Mouse (Mus musculus) lung, postnatal 0 days (tissue): Measurements from ENCODE around the gene Dip2b. TPM values are rescaled to one million over a fixed set of nuclear protein-coding genes. Genes with fewer than 3 reads are reported as not detected.

Experiments used
- ATAC-seq: fragments of 200-750 bp; cut with Nextera tagmentation; 2 replicates; pipeline ENCODE4 v1.8.0; 2017; ENCODE audit warnings: moderate library complexity
- DNase-seq: peaks from one replicate; pipeline ENCODE4 v3.0.0-alpha.2; 2016; ENCODE audit warnings: low spot score
- H3K27ac ChIP-seq: fragments of 300-500 bp; sonication (generic); 2 replicates; pipeline ENCODE4 v1.5.1; 2014; ENCODE audit warnings: antibody characterized with exemption, mild to moderate bottlenecking, low read length, mixed read lengths
- H3K27me3 ChIP-seq: fragments of 300-500 bp; sonication (generic); replicated peaks from 2 replicates; pipeline ENCODE4 v1.6.1; 2014; ENCODE audit warnings: low read length, mixed read lengths; ENCODE audit not compliant: insufficient read depth
- H3K36me3 ChIP-seq: fragments of 300-500 bp; sonication (generic); 2 replicates; pipeline ENCODE4 v1.6.1; 2014; ENCODE audit warnings: low read length, mixed read lengths; ENCODE audit not compliant: insufficient read depth
- H3K4me1 ChIP-seq: fragments of 300-500 bp; sonication (generic); 2 replicates; pipeline ENCODE4 v1.6.1; 2014; ENCODE audit warnings: antibody characterized with exemption, low read depth, low read length, mixed read lengths; ENCODE audit not compliant: insufficient read depth
- H3K4me2 ChIP-seq: fragments of 300-500 bp; sonication (generic); replicated peaks from 2 replicates; pipeline ENCODE4 v1.6.1; 2014; ENCODE audit warnings: low read depth, mild to moderate bottlenecking, low read length, moderate library complexity, mixed read lengths
- H3K4me3 ChIP-seq: fragments of 300-500 bp; sonication (generic); 2 replicates; pipeline ENCODE4 v1.5.1; 2014; ENCODE audit warnings: low read depth, low read length
- H3K9ac ChIP-seq: fragments of 300-500 bp; sonication (generic); replicated peaks from 2 replicates; pipeline ENCODE4 v1.6.1; 2014; ENCODE audit warnings: low read depth, mild to moderate bottlenecking
- H3K9me3 ChIP-seq: fragments of 300-500 bp; sonication (generic); 2 replicates; pipeline ENCODE4 v1.6.1; 2016; ENCODE audit warnings: low read length, mixed read lengths
- CTCF ChIP-seq: IDR thresholded peaks from 2 replicates; pipeline ENCODE4 v1.5.1; 2016; ENCODE audit warnings: antibody characterized with exemption, mild to moderate bottlenecking
- EP300 ChIP-seq: IDR thresholded peaks from 2 replicates; pipeline ENCODE4 v1.6.1; 2016; ENCODE audit warnings: antibody characterized with exemption, mild to moderate bottlenecking, control low read depth
- WGBS: fragments of 180-500 bp; shearing (Covaris S2); extraction: QIAGEN DNeasy Blood & Tissue Kit; methylation state at CpG from one replicate; pipeline ENCODE4 v1.1.7; 2014; 5-methylcytosine and 5-hydroxymethylcytosine counted together
- polyA plus RNA-seq: library from polyadenylated mRNA; unstranded; fragments of >200 nt; fragmentation: Nextera tagmentation; extraction: Ambion mirVana; gene quantifications from 2 replicates; pipeline ENCODE4 v1.2.1, GENCODE M21; 2015

The Dip2b gene
- polyA plus RNA-seq, 1 experiment from 2014 or later = 6.6 TPM

DNA sequence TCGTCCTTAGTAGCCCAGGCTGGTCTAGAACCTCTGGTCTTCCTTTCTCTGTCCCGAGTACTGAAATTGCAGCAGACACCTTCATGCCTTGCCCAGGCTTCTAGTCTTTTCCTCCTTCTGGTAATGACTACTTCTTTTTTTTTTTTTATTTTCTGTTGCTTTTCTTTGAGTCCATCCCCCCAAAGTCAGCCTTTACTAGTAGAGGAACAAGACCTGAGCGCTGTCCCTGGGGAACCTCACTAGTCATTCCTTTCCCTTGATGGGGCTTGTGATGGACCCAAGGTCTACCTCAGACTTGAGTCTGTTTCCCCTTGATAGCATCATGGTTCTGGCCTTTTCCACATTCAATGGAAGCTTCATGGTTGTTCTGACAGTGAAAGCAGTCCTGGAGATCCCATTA, 179.6 kb downstream of the Dip2b start:
- DNase-seq = no peak

DNA sequence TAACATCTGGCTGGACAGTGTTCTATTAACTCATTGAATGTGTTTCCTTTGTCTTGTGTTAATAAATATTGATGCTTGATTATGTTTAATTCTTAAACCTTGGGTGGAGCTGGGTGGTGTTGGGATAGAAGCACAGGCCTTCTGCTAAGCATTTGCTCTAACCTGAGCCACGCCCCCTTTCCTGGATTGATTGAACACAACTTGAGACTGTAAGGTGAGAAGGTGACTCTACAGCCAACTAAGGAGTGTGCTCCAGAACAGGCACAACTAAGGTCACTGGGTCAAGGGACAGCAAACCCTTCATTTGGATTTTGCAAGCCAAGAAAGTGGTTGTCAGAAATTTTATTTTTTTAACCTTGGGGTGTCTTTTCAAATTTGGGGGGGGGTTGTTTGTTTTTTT, 180.9 kb downstream of the Dip2b start:
- H3K27ac ChIP-seq = no peak overlapping the region
- no peak for TF ChIP-seq CTCF
- TF ChIP-seq EP300 = no peak
- no peak overlapping the region for H3K4me3 ChIP-seq
- no peaks in the 10 kb centered on the region for H3K27me3 ChIP-seq
- H3K36me3 ChIP-seq = peaks cover 21% of the 10 kb centered on the region; the same call in 1 of the 2 replicates
- DNase-seq (peak; percentile 30), ATAC-seq (no peak)
- H3K4me2 ChIP-seq = no peak overlapping the region
- H3K4me1 ChIP-seq = no peaks in the 10 kb centered on the region
- H3K9ac ChIP-seq = no peak overlapping the region
- 61% methylated on average over 1 of the region's 1 CpGs for WGBS
- H3K9me3 ChIP-seq = no peaks in the 10 kb centered on the region

More for the DNA sequence above, 179.6 kb downstream of the Dip2b start:
- Histone ChIP-seq H3K27ac (no peak overlapping the region), H3K9me3 (no peaks in the 10 kb centered on the region), H3K4me1 (no peaks in the 10 kb centered on the region), H3K4me3 (no peak overlapping the region), H3K27me3 (no peaks in the 10 kb centered on the region), H3K9ac (no peak overlapping the region), H3K36me3 (peaks cover 28% of the 10 kb centered on the region; the same call in 1 of the 2 replicates), H3K4me2 (no peak overlapping the region)
- no peak for ATAC-seq
- no peak for TF ChIP-seq CTCF
- TF ChIP-seq EP300 = no peak
- 93% methylated on average over 3 of the region's 3 CpGs for WGBS

- Histone ChIP-seq H3K36me3 (0 out of 2 replicates have a peak, but pooled peaks cover 6% of the 10 kb centered on the region), H3K27me3 (no peaks in the 10 kb centered on the region), H3K9me3 (no peaks in the 10 kb centered on the region), H3K4me2 (no peak overlapping the region), H3K9ac (no peak overlapping the region), H3K4me1 (no peaks in the 10 kb centered on the region), H3K27ac (peak overlapping the region; percentile 51; the same call in 1 of the 2 replicates), H3K4me3 (no peak overlapping the region)
- DNase-seq = peak; percentile 81
- WGBS = 48% methylated on average over 7 of the region's 7 CpGs
- TF ChIP-seq EP300 (peak; percentile 80), CTCF (no peak)
- peak; percentile 86 for ATAC-seq
Measured at GRCm38 (mm10) chr15:100220916-100221315, 182.5 kb downstream of the Dip2b start.

DNA sequence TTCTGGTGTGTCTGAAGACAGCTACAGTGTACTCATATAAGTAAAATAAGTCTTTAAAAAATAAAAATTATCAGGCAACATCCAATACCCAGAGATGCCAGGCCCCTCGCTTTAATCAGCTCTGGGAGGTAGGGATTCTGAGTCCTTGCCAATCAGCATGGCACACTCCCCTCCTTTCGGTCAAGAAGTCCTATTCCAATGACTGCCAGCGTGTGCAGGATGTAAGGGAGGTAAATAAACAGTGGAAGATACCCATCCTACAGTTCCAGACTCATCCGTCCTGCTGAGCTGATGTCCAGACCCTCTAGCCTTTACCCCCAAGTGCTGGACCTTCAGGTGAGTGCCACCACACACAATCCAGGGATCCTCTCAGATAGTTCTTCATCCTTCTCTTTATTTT, 186.9 kb downstream of the Dip2b start:
- no peak overlapping the region for H3K27ac ChIP-seq
- no peaks in the 10 kb centered on the region for H3K27me3 ChIP-seq
- no peaks in the 10 kb centered on the region for H3K9me3 ChIP-seq
- no peak overlapping the region for H3K4me3 ChIP-seq
- TF ChIP-seq CTCF (no peak), EP300 (no peak)
- no peaks in the 10 kb centered on the region for H3K36me3 ChIP-seq
- H3K4me1 ChIP-seq = peaks cover 6% of the 10 kb centered on the region; the same call in 1 of the 2 replicates
- ATAC-seq (no peak), DNase-seq (no peak)
- H3K9ac ChIP-seq = no peak overlapping the region
- no peak overlapping the region for H3K4me2 ChIP-seq
- WGBS = 87% methylated on average over 4 of the region's 4 CpGs

DNA sequence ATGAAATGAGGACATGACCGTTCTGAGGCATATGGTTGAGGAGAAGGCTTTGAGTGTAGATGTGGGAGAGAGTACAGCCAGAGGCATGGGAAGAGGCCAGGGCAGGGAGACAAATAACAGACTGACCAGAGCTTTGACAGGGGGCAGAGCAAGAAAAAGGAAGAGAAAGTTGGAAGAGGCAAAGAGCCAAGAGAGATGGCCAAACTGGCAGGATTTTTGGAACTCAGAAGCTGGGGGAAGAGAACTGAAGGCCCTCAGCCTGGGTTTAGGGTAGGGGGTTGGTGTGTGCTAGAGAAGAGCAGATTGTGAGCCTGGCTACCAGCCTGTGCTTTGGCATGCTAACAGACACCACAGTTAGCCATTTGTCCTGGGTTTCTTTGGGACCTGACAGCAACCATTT, 187.4 kb downstream of the Dip2b start:
- 85% methylated on average over 1 of the region's 1 CpGs for WGBS
- Histone ChIP-seq H3K27me3 (no peaks in the 10 kb centered on the region), H3K27ac (no peak overlapping the region; the same call in 1 of the 2 replicates), H3K4me1 (peaks cover 6% of the 10 kb centered on the region; the same call in 1 of the 2 replicates), H3K4me3 (no peak overlapping the region), H3K4me2 (no peak overlapping the region), H3K9me3 (no peaks in the 10 kb centered on the region), H3K36me3 (no peaks in the 10 kb centered on the region), H3K9ac (no peak overlapping the region)
- no peak for ATAC-seq
- no peak for DNase-seq
- no peak for TF ChIP-seq EP300
- TF ChIP-seq CTCF = no peak

DNA sequence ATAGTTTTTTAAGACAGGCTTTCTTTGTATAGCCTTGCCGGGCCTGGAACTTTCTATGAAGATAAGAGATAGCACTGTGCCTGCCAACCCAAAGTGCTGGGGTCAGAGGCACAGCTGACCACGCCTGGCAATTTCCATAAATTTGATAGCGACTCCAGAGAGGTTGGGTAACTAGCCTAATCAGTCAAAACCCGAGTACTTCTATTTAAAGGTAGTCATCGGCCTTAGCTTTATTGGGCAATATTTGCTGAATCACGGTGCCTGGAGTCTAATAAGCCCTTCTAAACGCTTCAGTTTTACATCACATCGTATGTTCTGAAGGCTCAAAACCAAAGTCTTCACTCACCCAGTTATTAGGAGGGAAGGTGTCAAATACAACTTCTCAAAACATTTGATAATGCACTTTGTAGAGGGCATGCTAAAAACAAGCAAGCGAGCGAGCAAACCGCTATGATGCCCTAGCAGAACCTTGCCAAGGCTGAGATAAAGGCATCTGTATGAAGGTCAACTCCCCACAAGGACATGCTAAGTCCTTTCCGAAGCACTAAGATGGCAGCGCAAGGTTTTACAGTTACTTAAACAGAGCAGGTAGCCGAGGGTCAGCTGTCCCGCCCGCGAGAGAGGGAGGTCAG, 188.7 kb downstream of the Dip2b start:
- ATAC-seq (peak; percentile 42), DNase-seq (peak; percentile 88)
- H3K4me1 ChIP-seq = peaks cover 6% of the 10 kb centered on the region; the same call in 1 of the 2 replicates
- H3K9ac ChIP-seq = peak overlapping the region; percentile 95
- TF ChIP-seq EP300 = peak; percentile 42; the same call in 1 of the 2 replicates
- TF ChIP-seq CTCF = no peak
- peak overlapping the region; percentile 71 for H3K4me2 ChIP-seq
- peak overlapping the region; percentile 100 for H3K27ac ChIP-seq
- 2% methylated on average over 16 of the region's 17 CpGs for WGBS
- peak overlapping the region; percentile 85 for H3K4me3 ChIP-seq
- H3K27me3 ChIP-seq = no peaks in the 10 kb centered on the region
- no peaks in the 10 kb centered on the region for H3K36me3 ChIP-seq
- no peaks in the 10 kb centered on the region for H3K9me3 ChIP-seq
